Mouse (Mus musculus) ES-E14 (cell line): ENCODE results near the gene Pcgf6. TPM values are rescaled to one million over a fixed set of nuclear protein-coding genes. Genes with fewer than 3 reads are reported as not detected.

ENCODE experiments used
- DNase-seq: peaks from one replicate; pipeline ENCODE4 v3.0.0-alpha.2; 2013; ENCODE audit warnings: low read depth, low spot score
- H3K27ac ChIP-seq: 2 replicates; pipeline ENCODE4 v1.5.1; 2012; ENCODE audit warnings: low read depth, mild to moderate bottlenecking, low read length, moderate library complexity, mixed read lengths; ENCODE audit not compliant: poor library complexity, insufficient read depth, severe bottlenecking
- H3K36me3 ChIP-seq: 2 replicates; pipeline ENCODE4 v1.6.1; 2012; ENCODE audit warnings: mild to moderate bottlenecking, low read length, moderate library complexity, mixed read lengths; ENCODE audit not compliant: control insufficient read depth, poor library complexity, insufficient read depth, severe bottlenecking
- H3K4me1 ChIP-seq, 2 experiments: fragments of 150-350 bp in 1 of 2; sonication (generic) in 1 of 2; 2 replicates each; pipeline ENCODE4 v1.6.1; 2012; ENCODE audit warnings: low read length in 2 of 2, mild to moderate bottlenecking in 1 of 2, mixed read lengths in 1 of 2; ENCODE audit not compliant: control insufficient read depth in 2 of 2, insufficient read depth in 2 of 2, poor library complexity in 1 of 2
- H3K4me3 ChIP-seq, 2 experiments: fragments of 150-350 bp in 1 of 2; sonication (generic) in 1 of 2; 2 replicates each; pipeline ENCODE4 v1.5.1; 2012; ENCODE audit warnings: low read length in 2 of 2, low read depth in 1 of 2, mild to moderate bottlenecking in 1 of 2, mixed read lengths in 1 of 2; ENCODE audit not compliant: insufficient read depth in 1 of 2, poor library complexity in 1 of 2, severe bottlenecking in 1 of 2
- H3K9ac ChIP-seq: 2 replicates; pipeline ENCODE4 v1.6.1; 2012; ENCODE audit warnings: low read depth, mild to moderate bottlenecking, low read length, mixed read lengths; ENCODE audit not compliant: poor library complexity, insufficient read depth, severe bottlenecking
- H3K9me3 ChIP-seq: fragments of 150-350 bp; sonication (generic); 2 replicates; pipeline ENCODE4 v1.6.1; 2012; ENCODE audit warnings: low read depth, mild to moderate bottlenecking, low read length; ENCODE audit not compliant: control insufficient read depth, insufficient read depth
- CHD2 ChIP-seq: IDR thresholded peaks from 2 replicates; pipeline ENCODE4 v1.6.1; 2014; ENCODE audit warnings: mild to moderate bottlenecking, low read depth, low read length, inconsistent platforms
- HCFC1 ChIP-seq: IDR thresholded peaks from 2 replicates; pipeline ENCODE4 v1.6.1; 2012; ENCODE audit warnings: low read length, inconsistent platforms, borderline replicate concordance; ENCODE audit not compliant: insufficient read depth
- MAFK ChIP-seq: IDR thresholded peaks from 2 replicates; pipeline ENCODE4 v1.6.1; 2014; ENCODE audit warnings: mild to moderate bottlenecking, low read depth, low read length, inconsistent platforms; ENCODE audit not compliant: insufficient read depth
- ZC3H11A ChIP-seq: IDR thresholded peaks from 2 replicates; pipeline ENCODE4 v1.6.1; 2012; ENCODE audit warnings: low read depth, mild to moderate bottlenecking, inconsistent platforms, low read length, borderline replicate concordance
- ZNF384 ChIP-seq: IDR thresholded peaks from 2 replicates; pipeline ENCODE4 v1.6.1; 2012; ENCODE audit warnings: low read depth, low read length, inconsistent platforms
- in situ Hi-C, 2 experiments: fragments of 600-800 bp; cut with MboI; formaldehyde crosslinking; loops; one replicate each; pipeline ENCODE4 v1.15.1; 2025; ENCODE audit warnings: low sequenced_read_pairs in 2 of 2, inconsistent platforms in 1 of 2; ENCODE audit not compliant: unreplicated experiment in 2 of 2
- total RNA-seq: library from RNA; depleted of rRNA; stranded (reverse); fragments of 300-350 nt; gene quantifications from 2 replicates; pipeline ENCODE4 v1.2.3, GENCODE M21; 2012

Gene Pcgf6
- total RNA-seq, 1 experiment = 40.2 TPM

DNA sequence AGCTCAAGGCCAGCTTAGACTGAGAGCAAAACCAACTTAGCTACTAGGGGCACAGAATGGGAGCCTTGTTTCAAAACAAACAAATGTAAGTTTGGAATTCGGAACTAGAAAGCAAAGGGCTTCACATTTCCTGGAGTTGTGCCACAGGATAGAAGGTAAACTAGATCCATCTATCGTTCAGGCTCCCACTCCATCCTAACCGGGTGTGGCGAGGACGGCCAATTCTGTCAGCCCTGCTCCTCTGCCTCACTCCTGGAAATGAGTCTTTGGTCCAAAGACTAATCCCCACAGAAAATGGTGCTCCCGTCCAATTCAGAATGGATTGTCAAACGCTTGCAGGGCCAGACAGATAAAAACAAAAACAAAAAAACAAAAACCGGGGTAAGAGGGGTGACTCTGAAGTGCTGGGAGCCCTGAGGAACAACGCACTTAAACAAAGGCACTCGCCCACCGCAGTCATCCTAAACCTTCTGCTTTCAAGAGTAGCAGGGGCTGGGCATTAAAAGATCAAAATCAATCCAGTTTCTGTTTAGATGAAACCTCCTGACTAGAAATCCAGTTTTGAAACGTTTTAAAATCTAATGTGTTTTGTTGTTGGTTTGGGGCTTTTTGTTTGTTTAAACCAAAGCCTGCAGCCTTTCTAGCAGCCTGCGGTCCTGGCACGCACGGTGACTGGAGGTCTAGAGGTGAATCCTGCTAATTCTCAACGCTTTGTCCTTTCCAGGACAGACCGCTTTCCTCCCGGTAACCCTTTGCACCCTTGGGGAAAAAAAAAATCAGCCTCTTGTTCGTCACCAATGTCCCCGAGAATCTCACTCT, 37.2 kb downstream of the Pcgf6 start:
- H3K36me3 ChIP-seq = no peaks in the 10 kb centered on the region
- no peak for DNase-seq

DNA sequence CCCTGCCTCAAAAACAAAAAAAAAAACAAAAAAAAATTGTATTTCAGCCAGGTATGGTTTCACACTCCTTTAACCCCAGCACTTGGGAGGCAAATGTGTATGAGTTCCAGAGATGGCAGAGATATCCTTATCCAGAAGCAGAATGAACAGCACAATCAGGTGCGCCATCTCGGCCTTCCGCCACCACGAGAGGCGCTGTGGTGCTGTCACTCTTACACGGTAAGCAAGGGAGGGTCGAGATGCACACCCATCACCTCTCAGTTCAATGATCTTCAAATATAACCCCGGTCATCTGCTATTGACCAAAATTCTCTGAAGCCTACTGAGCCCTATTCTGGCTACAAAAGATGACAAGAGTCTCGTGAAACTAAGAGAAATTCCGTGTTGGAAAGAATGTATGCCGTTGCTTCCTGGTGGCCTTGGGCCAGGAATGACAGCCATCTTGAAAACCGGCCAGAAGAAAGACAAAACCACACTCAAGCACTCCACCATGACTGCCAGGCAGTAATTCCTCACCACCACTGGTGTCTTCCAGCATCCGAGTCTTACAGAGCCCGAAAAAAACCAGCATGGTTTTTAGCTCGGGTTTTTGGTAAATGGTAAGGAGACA, 38.1 kb downstream of the Pcgf6 start:
- Histone ChIP-seq H3K4me3 (peak overlapping the region in 1 of 2 experiments; percentile 21; a peak in 1 of 4 replicates), H3K36me3 (no peaks in the 10 kb centered on the region), H3K9ac (no peak overlapping the region), H3K4me1 (peaks cover 4 to 10% of the 10 kb centered on the region in 2 experiments; a peak in 3 of 4 replicates), H3K27ac (no peak overlapping the region), H3K9me3 (no peaks in the 10 kb centered on the region)
- in situ Hi-C loops = no loop called here
- TF ChIP-seq CHD2 (no peak), HCFC1 (no peak), MAFK (no peak), ZC3H11A (no peak), ZNF384 (no peak)
- no peak for DNase-seq

More for the DNA sequence above, 37.2 kb downstream of the Pcgf6 start:
- TF ChIP-seq HCFC1 = no peak
- no peak for TF ChIP-seq CHD2
- TF ChIP-seq ZNF384 = no peak
- no peak for TF ChIP-seq ZC3H11A
- TF ChIP-seq MAFK = no peak
- Histone ChIP-seq H3K4me1 (peaks cover 4 to 10% of the 10 kb centered on the region in 2 experiments; a peak in 3 of 4 replicates), H3K9me3 (no peaks in the 10 kb centered on the region), H3K4me3 (peak overlapping the region; percentile 83 to 93), H3K9ac (peak overlapping the region; percentile 92; the same call in 1 of the 2 replicates), H3K27ac (no peak overlapping the region)
- in situ Hi-C loops = no loop called here

DNA sequence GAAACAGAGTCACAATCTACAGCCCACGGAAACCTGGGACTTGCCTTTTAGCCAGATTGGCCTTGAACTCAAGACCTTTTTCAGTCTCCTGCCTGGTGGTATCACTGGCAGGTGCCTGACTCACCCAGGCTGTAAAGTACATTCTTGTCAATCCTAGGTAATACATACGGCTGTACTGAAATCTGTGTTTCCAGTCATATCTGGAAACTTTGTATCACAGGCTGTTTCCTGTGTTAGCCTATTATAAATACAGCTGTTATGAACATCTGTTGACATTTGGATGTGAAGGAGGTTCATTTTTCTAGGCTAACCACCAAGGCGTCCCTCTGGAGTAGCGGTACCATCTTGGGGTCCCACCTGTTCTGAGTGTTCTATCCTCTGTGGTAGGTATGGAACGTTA, 40.8 kb downstream of the Pcgf6 start:
- Histone ChIP-seq H3K9ac (no peak overlapping the region), H3K4me3 (no peak overlapping the region), H3K4me1 (peaks cover 3 to 4% of the 10 kb centered on the region in 2 experiments; a peak in 2 of 4 replicates), H3K27ac (no peak overlapping the region), H3K9me3 (no peaks in the 10 kb centered on the region), H3K36me3 (no peaks in the 10 kb centered on the region)
- DNase-seq = no peak
- in situ Hi-C loops = no loop called here
- TF ChIP-seq CHD2 (no peak), HCFC1 (no peak), MAFK (no peak), ZC3H11A (no peak)

DNA sequence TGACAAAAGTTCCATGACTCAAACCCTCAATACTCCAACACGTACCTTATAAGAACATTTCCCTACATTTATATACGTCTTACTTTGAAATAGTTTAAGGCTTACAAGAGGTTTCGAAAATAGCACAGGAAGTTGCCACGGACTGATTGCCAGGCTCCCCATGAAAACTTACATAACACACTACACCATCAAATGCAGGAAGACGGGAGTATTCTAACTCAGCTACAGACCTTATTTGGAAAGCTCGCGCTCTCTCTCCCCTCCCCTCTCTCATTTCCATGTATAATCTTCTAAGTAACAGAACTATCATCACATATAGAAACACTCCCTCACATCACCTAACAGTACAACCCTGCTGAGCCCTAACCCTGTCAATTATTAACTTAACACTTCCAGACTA, 41.3 kb downstream of the Pcgf6 start:
- Histone ChIP-seq H3K36me3 (no peaks in the 10 kb centered on the region), H3K9me3 (no peaks in the 10 kb centered on the region), H3K4me3 (no peak overlapping the region), H3K27ac (no peak overlapping the region), H3K4me1 (peaks cover 3 to 7% of the 10 kb centered on the region in 2 experiments; a peak in 2 of 4 replicates), H3K9ac (no peak overlapping the region)
- no peak for DNase-seq
- TF ChIP-seq CHD2 (no peak), ZNF384 (no peak), HCFC1 (no peak), ZC3H11A (no peak), MAFK (no peak)
- in situ Hi-C loops = no loop called here
